Mouse (Mus musculus): Measurements from ENCODE around the gene Lim2. TPM values are rescaled to one million over a fixed set of nuclear protein-coding genes. Genes with fewer than 3 reads are reported as not detected.
"Not testable (repeated sequence)": the region's sequence is repeated elsewhere in the genome, so short reads cannot be mapped to it uniquely, and the experiment has no call there.

The Lim2 gene
- not detected in 2 replicates for polyA plus RNA-seq (2015; fragmentation: Nextera tagmentation; extraction: Ambion mirVana)

GRCm38 (mm10) chr7:43427406-43427805 is at the start of gene Lim2:
TSS of gene Lim2 (plus strand) at chr7:43427670.
- Histone ChIP-seq H3K4me1 (replicated peaks) (peaks cover 5% of the 10 kb centered on the region), H3K9ac (no peak within 1 kb of the TSS), H3K27me3 (no peaks in the 10 kb centered on the region), H3K36me3 (no peaks in the 10 kb centered on the region), H3K27ac (replicated peaks) (no peak within 1 kb of the TSS), H3K4me3 (no peak within 1 kb of the TSS), H3K9me3 (no peaks in the 10 kb centered on the region), H3K4me2 (no peak within 1 kb of the TSS)
- 84% methylated on average over 8 of the region's 8 CpGs for WGBS
- no peak for ATAC-seq (ENCODE audit: low FRiP score, low read depth)

GRCm38 (mm10) chr7:43378226-43378625 is 49.2 kb upstream of the Lim2 start:
- H3K4me3 ChIP-seq: no peak overlapping the region
- no peak overlapping the region for H3K4me2 ChIP-seq
- H3K36me3 ChIP-seq: no peaks in the 10 kb centered on the region
- H3K9me3 ChIP-seq: no peaks in the 10 kb centered on the region
- H3K4me1 ChIP-seq (replicated peaks): no peaks in the 10 kb centered on the region
- no peaks in the 10 kb centered on the region for H3K27me3 ChIP-seq
- peak; percentile 48; the same call in 1 of the 2 replicates for ATAC-seq (ENCODE audit: low FRiP score, low read depth)
- no peak overlapping the region for H3K9ac ChIP-seq
- no peak overlapping the region for H3K27ac ChIP-seq (replicated peaks)
- 19% methylated on average over 5 of the region's 5 CpGs for WGBS

DNA sequence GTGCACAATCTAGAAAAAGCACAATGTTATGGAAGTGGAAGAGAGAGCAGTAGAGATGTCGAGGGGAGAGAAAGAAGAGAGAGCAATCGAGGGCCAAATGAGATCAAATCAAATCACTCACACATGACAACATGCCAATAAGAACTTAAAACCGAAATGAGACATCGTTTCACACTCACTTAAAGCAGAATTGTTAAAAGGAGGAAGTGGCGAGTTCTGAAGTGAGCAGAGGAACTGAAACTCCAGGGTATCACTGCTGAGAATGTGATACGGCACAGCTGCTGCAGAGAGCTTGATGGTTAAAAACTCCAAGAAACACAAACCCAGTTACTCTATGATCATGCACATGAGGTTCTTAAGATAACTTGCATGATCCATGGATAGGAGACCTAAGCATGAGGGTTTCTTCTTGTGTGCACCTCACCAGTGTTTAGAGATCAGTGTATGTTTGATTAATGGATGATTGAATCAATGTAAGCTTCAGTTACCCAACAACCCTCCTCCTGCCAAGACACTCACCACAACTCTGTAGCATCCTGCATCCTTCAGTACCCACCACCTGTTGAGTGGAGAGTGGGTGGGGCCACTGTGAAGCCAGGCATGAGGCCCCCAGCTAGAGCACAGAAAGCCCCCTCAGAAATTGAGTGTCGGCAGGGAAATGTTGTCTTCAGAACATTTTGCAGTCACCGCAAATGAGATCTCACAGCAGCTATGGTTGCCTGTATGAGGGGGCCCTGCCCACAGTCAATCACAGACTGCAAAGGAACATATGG is 34.9 kb upstream of the Lim2 start:
- H3K9me3 ChIP-seq: 0 out of 2 replicates have a peak, but pooled peaks cover 4% of the 10 kb centered on the region
- ATAC-seq (ENCODE audit: low FRiP score, low read depth): no peak
- no peak overlapping the region for H3K4me2 ChIP-seq
- H3K4me3 ChIP-seq: no peak overlapping the region
- H3K9ac ChIP-seq: no peak overlapping the region
- H3K4me1 ChIP-seq (replicated peaks): no peaks in the 10 kb centered on the region
- H3K27ac ChIP-seq (replicated peaks): no peak overlapping the region
- H3K27me3 ChIP-seq: no peaks in the 10 kb centered on the region
- WGBS: 85% methylated on average over 8 of the region's 8 CpGs
- H3K36me3 ChIP-seq: no peaks in the 10 kb centered on the region

- no peak overlapping the region for H3K4me2 ChIP-seq
- ATAC-seq (ENCODE audit: low FRiP score, low read depth): no peak
- H3K4me3 ChIP-seq: no peak overlapping the region
- no peaks in the 10 kb centered on the region for H3K4me1 ChIP-seq (replicated peaks)
- H3K9me3 ChIP-seq: no peaks in the 10 kb centered on the region
- 87% methylated on average over 2 of the region's 2 CpGs for WGBS
- no peaks in the 10 kb centered on the region for H3K36me3 ChIP-seq
- H3K9ac ChIP-seq: no peak overlapping the region
- H3K27me3 ChIP-seq: no peaks in the 10 kb centered on the region
- H3K27ac ChIP-seq (replicated peaks): no peak overlapping the region
Measured at GRCm38 (mm10) chr7:43399501-43399900, 28.0 kb upstream of the Lim2 start.

DNA sequence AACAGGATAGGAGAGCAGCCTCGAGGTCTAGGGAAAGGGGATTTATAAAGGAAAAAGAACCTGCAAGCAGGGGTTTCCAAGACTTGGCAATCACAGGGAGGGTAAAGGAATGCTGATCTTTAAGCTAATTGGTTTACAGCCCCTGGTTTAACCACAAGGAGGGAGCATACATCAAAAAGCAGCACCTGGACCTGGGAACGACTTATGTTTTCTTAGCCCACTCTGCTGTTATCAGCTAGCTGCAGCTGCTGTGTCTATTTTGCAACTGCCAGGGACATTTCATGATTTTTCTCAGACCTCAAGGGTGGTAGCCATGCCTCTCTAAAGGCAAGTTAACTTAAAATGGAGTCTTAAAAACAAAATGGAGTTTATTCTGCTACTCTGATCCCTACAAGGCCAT is 24.8 kb upstream of the Lim2 start:
- Histone ChIP-seq H3K27ac (replicated peaks) (no peak overlapping the region), H3K27me3 (no peaks in the 10 kb centered on the region), H3K36me3 (no peaks in the 10 kb centered on the region), H3K9me3 (no peaks in the 10 kb centered on the region), H3K4me3 (no peak overlapping the region), H3K4me2 (no peak overlapping the region), H3K4me1 (replicated peaks) (no peaks in the 10 kb centered on the region), H3K9ac (no peak overlapping the region)
- ATAC-seq (ENCODE audit: low FRiP score, low read depth): no peak
- WGBS: 46% methylated on average over 2 of the region's 2 CpGs

GRCm38 (mm10) chr7:43407573-43407972 is 19.9 kb upstream of the Lim2 start:
- Histone ChIP-seq H3K27ac (replicated peaks) (no peak overlapping the region), H3K4me3 (no peak overlapping the region), H3K4me2 (no peak overlapping the region), H3K36me3 (no peaks in the 10 kb centered on the region), H3K9ac (no peak overlapping the region), H3K4me1 (replicated peaks) (no peaks in the 10 kb centered on the region), H3K27me3 (no peaks in the 10 kb centered on the region), H3K9me3 (no peaks in the 10 kb centered on the region)
- WGBS: 87% methylated on average over 3 of the region's 3 CpGs
- no peak for ATAC-seq (ENCODE audit: low FRiP score, low read depth)

- no peaks in the 10 kb centered on the region for H3K27me3 ChIP-seq
- no peak within 1 kb of the TSS for H3K4me3 ChIP-seq
- no peaks in the 10 kb centered on the region for H3K4me1 ChIP-seq (replicated peaks)
- no peaks in the 10 kb centered on the region for H3K36me3 ChIP-seq
- WGBS: 81% methylated on average over 4 of the region's 4 CpGs
- no peak within 1 kb of the TSS for H3K4me2 ChIP-seq
- H3K27ac ChIP-seq (replicated peaks): no peak within 1 kb of the TSS
- no peak for ATAC-seq (ENCODE audit: low FRiP score, low read depth)
- no peaks in the 10 kb centered on the region for H3K9me3 ChIP-seq
- no peak within 1 kb of the TSS for H3K9ac ChIP-seq
Measured at GRCm38 (mm10) chr7:43408131-43408553, 19.3 kb upstream of the Lim2 start, which contains the start of gene Siglecg. TSS of gene Siglecg (plus strand) at chr7:43408204.

DNA sequence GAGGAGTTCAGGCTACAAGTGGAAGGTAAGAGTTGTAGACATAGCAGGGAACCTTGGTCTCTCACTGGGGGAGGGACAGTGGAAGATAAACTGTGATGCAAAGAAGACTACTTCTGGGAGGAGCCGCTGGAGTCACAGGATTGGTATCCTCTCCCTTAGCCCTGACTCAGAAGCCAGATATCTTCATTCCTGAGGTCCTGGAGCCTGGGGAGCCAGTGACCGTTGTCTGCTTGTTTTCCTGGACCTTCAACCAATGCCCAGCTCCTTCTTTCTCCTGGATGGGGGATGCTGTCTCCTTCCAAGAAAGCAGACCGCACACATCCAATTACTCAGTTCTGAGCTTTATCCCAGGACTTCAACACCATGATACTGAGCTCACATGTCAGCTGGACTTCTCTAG is 18.4 kb upstream of the Lim2 start:
- Histone ChIP-seq H3K4me1 (replicated peaks) (no peaks in the 10 kb centered on the region), H3K36me3 (no peaks in the 10 kb centered on the region), H3K4me3 (no peak overlapping the region), H3K9ac (no peak overlapping the region), H3K4me2 (no peak overlapping the region), H3K27me3 (no peaks in the 10 kb centered on the region), H3K9me3 (no peaks in the 10 kb centered on the region), H3K27ac (replicated peaks) (no peak overlapping the region)
- ATAC-seq (ENCODE audit: low FRiP score, low read depth): no peak
- WGBS: 86% methylated on average over 3 of the region's 3 CpGs

GRCm38 (mm10) chr7:43411724-43412123 is 15.7 kb upstream of the Lim2 start:
- ATAC-seq (ENCODE audit: low FRiP score, low read depth); H3K4me2 ChIP-seq; H3K36me3 ChIP-seq; H3K4me3 ChIP-seq; H3K9me3 ChIP-seq; H3K27me3 ChIP-seq; H3K9ac ChIP-seq; H3K4me1 ChIP-seq (replicated peaks); H3K27ac ChIP-seq (replicated peaks): not testable (repeated sequence)
- WGBS: 35% methylated on average over 4 of the region's 4 CpGs

GRCm38 (mm10) chr7:43417298-43417697 is 10.2 kb upstream of the Lim2 start:
- 79% methylated on average over 10 of the region's 10 CpGs for WGBS
- no peak overlapping the region for H3K4me2 ChIP-seq
- no peak overlapping the region for H3K27ac ChIP-seq (replicated peaks)
- H3K4me3 ChIP-seq: no peak overlapping the region
- H3K9ac ChIP-seq: no peak overlapping the region
- no peaks in the 10 kb centered on the region for H3K9me3 ChIP-seq
- no peaks in the 10 kb centered on the region for H3K4me1 ChIP-seq (replicated peaks)
- H3K27me3 ChIP-seq: no peaks in the 10 kb centered on the region
- no peaks in the 10 kb centered on the region for H3K36me3 ChIP-seq
- ATAC-seq (ENCODE audit: low FRiP score, low read depth): no peak

- Histone ChIP-seq H3K27ac (replicated peaks) (no peak overlapping the region), H3K4me2 (peak overlapping the region; percentile 36), H3K36me3 (no peaks in the 10 kb centered on the region), H3K4me1 (replicated peaks) (peaks cover 5% of the 10 kb centered on the region), H3K27me3 (no peaks in the 10 kb centered on the region), H3K9me3 (no peaks in the 10 kb centered on the region), H3K9ac (no peak overlapping the region), H3K4me3 (0 out of 2 replicates have a peak overlapping the region, but pooled peaks have one; percentile 5)
- 18% methylated on average over 11 of the region's 11 CpGs for WGBS
- ATAC-seq (ENCODE audit: low FRiP score, low read depth): peak; percentile 94
Measured at GRCm38 (mm10) chr7:43422995-43423617, 4.4 kb upstream of the Lim2 start.

DNA sequence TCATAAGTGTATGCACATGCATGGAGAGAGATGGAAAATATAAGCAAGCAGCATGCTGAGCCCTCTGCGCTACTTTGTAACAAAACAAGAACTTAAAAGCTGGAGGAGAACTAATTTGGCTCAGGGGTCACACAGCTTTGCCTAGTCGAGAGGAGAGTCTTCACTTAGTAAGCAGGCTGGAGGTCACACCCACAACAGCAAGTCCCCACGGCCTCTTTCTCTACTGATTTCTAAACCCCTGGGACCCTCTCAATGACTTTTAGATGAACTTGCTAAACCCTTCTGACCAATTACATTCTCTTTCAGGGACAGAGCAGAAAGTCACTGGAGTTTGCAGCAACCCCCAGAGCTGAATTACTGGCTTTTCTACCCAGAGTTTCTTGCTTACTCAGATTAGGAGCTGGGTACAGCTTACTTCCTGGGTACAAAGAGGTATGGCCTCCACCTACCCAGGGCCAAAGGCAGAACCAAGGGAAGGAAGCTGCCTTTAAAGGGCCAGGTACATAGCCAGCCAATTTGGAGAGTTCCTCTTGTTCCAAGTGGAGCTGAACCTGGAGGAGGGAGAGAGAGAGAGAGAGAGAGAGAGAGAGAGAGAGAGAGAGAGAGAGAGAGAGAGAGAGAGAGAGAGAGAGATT is 3.4 kb upstream of the Lim2 start:
- no peaks in the 10 kb centered on the region for H3K36me3 ChIP-seq
- no peak overlapping the region for H3K4me3 ChIP-seq
- no peak overlapping the region for H3K27ac ChIP-seq (replicated peaks)
- WGBS: 70% methylated on average over 3 of the region's 3 CpGs
- no peak overlapping the region for H3K9ac ChIP-seq
- ATAC-seq (ENCODE audit: low FRiP score, low read depth): no peak
- H3K4me2 ChIP-seq: no peak overlapping the region
- H3K9me3 ChIP-seq: no peaks in the 10 kb centered on the region
- H3K4me1 ChIP-seq (replicated peaks): peaks cover 5% of the 10 kb centered on the region
- no peaks in the 10 kb centered on the region for H3K27me3 ChIP-seq
